Mouse (Mus musculus) heart, postnatal 10 days (tissue): ENCODE data around the gene Prkag1. TPM values are rescaled to one million over a fixed set of nuclear protein-coding genes. Genes with fewer than 3 reads are reported as not detected.

Experiments used
- DNase-seq, 2 experiments: peaks; one replicate each; pipeline ENCODE4 v3.0.0; 2021
- intact Hi-C: fragments of 180-260 bp; cut with DNase I; formaldehyde crosslinking; loops from one replicate; pipeline ENCODE4 v1.15.1; 2025
- total RNA-seq, 2 experiments: library from RNA; stranded (reverse); gene quantifications; 2 replicates each; pipeline ENCODE4 v1.2.3; 2021

Gene Prkag1
- total RNA-seq, 2 experiments from 2014 or later, result 93.7 to 94.3 TPM

DNA sequence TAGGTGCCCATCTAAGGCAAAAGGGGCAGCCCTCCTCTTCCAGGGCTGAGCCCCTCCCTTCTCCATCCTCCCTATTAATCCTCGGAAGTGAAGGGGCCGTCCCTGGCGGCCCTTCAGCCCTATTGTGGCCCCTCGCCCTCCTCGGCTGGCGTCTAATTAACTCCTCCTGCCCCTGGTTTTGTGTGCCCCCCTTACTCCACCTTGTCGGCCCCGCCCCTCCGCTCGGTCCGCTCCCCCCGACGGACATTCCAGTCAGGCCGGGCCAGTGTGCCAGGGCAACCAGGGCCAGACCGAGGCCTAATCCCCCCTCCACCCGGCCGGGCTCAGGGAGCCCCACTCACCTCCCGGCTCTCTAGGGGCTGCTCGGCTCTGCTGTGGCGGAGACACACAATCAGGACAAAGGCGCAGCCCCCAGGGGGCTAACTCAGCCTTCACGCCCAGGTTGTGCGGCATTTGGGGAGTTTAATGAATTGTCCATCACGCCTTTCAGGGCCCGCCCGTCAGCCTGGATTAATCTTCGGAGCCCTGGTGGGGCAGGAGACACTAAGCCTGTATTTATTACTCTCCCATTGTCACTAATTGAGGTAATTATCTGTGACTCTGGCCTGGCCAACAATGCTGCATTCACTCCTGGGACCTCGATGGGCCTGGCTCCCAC, 33.4 kb downstream of the Prkag1 start:
- intact Hi-C loops, result no loop called here
- DNase-seq, result no peak

DNA sequence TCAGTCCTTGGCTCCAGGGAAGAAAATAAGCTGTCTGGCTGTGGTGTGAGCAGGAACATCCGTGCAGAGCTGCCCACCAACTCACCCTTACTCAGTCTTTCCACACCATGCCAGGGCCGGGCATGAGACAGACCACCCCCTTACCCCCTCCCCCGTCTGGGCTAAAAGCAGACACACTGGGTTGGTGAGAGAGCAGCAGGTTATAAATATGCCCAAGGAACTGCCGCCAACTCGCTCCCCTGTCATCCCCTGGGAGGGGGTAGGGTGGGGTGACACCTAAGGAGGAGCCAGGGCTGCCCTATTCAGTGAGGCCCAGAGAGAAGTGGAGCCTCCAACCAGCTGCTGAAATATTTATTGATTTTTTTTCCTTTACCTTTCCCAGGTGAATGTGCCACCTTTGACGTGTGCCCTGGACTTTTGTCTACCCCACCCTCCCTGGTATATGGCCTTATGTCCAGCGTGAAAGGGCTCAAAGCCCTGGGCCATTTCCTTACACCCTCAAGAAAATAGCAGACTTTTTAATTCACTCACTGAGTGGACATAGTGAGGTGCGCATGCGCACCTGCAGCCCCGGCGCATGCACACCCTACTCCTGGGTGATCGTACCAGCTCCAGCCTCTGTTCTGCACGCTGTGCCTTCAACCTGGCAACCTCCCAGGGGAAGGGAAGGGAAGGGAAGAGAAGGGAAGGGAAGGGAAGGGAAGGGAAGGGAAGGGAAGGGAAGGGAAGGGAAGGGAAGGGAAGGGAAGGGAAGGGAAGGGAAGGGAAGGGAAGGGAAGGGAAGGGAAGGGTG, 34.3 kb downstream of the Prkag1 start:
- intact Hi-C loops, result no loop called here
- DNase-seq, result peak in 1 of 2 experiments; percentile 52

- no peak for DNase-seq
- intact Hi-C loops, result no loop called here
These were observed 38.1 kb downstream of the Prkag1 start for GRCm38 (mm10) chr15:98793141-98793698.

DNA sequence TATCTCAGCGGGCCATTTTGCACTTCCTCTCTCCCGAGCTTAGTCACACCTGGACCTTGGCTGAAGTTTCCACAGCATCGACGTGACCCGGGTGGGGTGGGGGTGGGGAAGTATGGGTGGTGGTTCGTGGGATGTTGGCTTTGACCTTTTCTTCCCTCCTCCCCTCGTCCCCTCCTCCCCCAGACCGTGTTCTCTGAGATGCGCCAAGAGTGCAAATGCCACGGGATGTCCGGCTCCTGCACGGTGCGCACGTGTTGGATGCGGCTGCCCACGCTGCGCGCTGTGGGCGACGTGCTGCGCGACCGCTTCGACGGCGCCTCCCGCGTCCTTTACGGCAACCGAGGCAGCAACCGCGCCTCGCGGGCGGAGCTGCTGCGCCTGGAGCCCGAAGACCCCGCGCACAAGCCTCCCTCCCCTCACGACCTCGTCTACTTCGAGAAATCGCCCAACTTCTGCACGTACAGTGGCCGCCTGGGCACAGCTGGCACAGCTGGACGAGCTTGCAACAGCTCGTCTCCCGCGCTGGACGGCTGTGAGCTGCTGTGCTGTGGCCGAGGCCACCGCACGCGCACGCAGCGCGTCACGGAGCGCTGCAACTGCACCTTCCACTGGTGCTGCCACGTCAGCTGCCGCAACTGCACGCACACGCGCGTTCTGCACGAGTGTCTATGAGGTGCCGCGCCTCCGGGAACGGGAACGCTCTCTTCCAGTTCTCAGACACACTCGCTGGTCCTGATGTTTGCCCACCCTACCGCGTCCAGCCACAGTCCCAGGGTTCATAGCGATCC, 38.9 kb downstream of the Prkag1 start:
- no peak for DNase-seq
- intact Hi-C loops, result no loop called here

- no peak for DNase-seq
- intact Hi-C loops, result no loop called here
These were observed 39.5 kb downstream of the Prkag1 start for GRCm38 (mm10) chr15:98791771-98792170.

DNA sequence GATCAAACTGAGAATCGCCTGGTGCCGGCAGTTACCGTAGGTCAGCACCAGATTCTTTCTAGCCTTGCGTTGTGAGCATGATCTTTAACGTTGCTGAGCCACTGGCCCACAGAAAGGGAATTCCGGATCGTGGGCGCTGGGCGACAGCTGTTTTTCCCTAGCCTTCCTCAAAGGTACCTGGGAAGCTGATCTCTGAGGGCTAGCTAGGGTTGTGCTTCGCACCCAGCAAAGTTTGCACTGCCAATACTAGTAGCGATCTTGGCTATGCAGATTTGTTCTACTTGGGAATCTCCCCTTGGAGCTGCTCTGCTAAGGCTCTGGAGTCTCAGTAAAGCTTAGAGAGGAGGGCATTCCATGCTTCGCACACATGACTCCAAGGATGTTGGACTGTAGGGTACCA, 40.1 kb downstream of the Prkag1 start:
- intact Hi-C loops, result no loop called here
- DNase-seq, result no peak

DNA sequence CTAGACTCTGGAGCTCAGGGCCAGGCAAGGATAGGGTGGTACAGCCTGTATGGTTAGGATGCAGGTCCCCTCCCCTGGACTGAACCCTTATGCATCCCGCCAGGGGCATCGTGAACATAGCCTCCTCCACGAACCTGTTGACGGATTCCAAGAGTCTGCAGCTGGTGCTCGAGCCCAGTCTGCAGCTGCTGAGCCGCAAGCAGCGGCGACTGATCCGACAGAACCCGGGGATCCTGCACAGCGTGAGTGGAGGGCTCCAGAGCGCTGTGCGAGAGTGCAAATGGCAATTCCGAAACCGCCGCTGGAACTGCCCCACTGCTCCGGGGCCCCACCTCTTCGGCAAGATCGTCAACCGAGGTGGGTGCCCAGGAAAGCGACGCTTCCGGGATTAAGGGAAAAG, 40.6 kb downstream of the Prkag1 start:
- intact Hi-C loops, result no loop called here
- no peak for DNase-seq

GRCm38 (mm10) chr15:98789661-98790535, 41.4 kb downstream of the Prkag1 start, which contains the start of gene Wnt1:
Gene Wnt1 (plus strand): TSS chr15:98789857.
- peak; percentile 65 to 79 for DNase-seq
- intact Hi-C loops, result loop anchor here (10.0 kb wide), 1 partner anchor 85 kb away; the partner anchor contains the start of gene Ccdc65

DNA sequence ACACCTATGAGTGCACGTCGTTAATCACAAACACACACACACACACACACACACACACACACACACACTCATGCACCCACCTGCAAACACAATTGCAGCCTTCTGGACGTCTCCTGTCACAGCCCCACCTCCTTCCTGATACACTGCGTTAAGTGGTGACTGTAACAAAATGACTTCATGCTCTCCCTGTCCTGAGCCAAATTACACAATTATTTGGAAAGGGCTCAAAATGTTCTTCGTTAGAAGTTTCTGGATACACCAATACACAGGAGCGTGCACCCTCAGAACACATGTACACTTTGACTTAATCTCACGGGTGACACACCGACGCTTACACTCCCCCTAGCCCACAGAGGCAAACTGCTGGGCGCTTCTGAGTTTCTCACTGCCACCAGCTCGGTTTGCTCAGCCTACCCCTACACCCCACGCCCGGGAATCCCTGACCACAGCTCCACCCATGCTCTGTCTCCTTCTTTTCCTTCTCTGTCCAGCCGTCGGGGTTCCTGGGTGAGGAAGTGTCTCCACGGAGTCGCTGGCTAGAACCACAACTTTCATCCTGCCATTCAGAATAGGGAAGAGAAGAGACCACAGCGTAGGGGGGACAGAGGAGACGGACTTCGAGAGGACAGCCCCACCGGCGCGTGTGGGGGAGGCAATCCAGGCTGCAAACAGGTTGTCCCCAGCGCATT, 42.2 kb downstream of the Prkag1 start:
- intact Hi-C loops, result loop anchor here (10.0 kb wide), 1 partner anchor 84 kb away; the partner anchor contains the start of gene Ccdc65
- peak in 1 of 2 experiments; percentile 12 for DNase-seq

DNA sequence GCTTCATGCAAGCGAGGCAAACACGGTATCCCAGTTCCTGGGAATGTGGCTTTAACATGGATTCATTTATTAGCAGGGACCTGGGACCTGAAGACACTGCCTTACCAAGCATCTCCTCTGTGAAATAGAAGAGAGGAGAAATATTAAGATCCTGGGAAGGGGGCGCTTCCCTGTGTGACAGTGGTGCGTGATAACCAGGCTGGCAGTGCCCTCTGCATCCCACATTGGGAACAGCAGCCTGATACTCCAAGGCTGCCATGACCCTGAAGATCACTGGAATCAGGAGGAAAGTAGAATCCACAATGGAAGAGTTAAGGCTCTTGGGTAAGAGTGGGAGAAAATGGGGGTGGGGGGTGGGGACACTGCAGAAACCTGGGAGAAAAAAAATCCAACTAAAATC, 43.4 kb downstream of the Prkag1 start:
- intact Hi-C loops, result loop anchor here (10.0 kb wide), 1 partner anchor 83 kb away; the partner anchor contains the start of gene Ccdc65
- no peak for DNase-seq

- intact Hi-C loops, result loop anchor here (10.0 kb wide), 1 partner anchor 81 kb away; the partner anchor contains the start of gene Ccdc65
- no peak for DNase-seq
These were observed 45.6 kb downstream of the Prkag1 start for GRCm38 (mm10) chr15:98785744-98786143.

- intact Hi-C loops, result loop anchor here (10.0 kb wide), 1 partner anchor 76 kb away; the partner anchor contains the start of gene Ccdc65
- DNase-seq, result no peak
These were observed 50.2 kb downstream of the Prkag1 start for GRCm38 (mm10) chr15:98781166-98781565.

DNA sequence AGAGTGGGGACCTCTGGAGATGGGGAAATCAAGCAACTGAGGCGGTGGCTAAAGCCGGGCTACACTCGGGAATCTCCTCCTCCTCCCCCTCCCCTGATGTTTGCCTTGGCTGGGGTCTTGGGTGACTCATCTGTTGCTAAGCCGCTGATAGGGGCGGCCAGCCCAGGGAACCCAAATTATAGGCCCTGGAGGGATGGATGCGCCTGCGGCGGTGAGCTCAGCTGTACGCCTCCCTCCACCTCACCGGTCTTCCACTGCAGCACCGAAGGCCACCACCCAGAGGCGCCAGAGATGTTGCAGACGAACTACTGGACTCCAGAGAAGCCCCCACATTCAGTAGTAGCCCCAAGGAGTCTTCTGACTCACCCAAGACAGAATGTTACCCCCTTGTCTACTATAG, 50.7 kb downstream of the Prkag1 start:
- intact Hi-C loops, result loop anchor here (10.0 kb wide), 1 partner anchor 76 kb away; the partner anchor contains the start of gene Ccdc65
- DNase-seq, result peak; percentile 63 to 68

DNA sequence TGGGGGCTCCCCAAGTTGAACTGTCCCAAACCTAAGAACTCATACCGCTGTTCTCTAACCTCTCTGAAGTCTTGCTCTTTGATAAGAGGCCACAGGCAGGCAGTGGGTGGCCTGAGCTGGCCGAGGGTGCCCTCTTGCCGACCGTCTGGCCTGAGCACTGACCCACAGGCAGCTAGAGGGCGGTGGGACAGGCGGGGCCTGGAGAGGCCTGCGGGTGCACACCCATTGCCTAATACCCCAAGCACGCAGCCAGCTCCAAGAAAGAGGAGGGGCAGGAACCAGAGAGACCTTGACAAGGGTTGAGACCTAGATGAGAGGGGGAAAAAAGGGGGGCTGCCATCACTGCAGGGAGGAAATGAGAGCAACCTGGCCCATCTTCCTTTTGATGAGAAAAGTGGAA, 51.2 kb downstream of the Prkag1 start:
- intact Hi-C loops, result loop anchor here (10.0 kb wide), 1 partner anchor 75 kb away; the partner anchor contains the start of gene Ccdc65
- peak; percentile 38 to 50 for DNase-seq

- DNase-seq, result no peak
- intact Hi-C loops, result no loop called here
These were observed 52.5 kb downstream of the Prkag1 start for GRCm38 (mm10) chr15:98778806-98779205.

- DNase-seq, result no peak
- intact Hi-C loops, result no loop called here
These were observed 53.0 kb downstream of the Prkag1 start for GRCm38 (mm10) chr15:98778191-98778770.

DNA sequence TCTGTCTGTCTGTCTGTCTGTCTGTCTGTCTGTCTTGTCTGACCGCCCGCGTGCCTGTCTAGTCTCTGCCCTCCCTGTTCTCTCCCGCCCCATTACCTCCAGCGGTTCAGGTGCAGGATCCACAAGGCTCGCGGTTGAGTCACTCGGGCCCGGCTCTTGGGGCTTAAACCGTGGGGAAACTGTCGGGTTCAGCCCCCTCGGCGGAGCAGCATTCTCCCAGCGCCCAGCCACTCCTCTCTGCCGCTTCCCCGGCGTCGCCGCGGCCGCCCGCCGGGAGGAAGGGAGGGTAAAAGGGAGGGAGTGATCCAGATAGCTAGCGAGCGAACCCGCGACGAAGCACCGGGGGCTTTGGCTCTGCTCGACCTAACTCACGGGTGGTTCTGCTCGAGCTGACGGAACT, 53.6 kb downstream of the Prkag1 start, which contains the start of gene Wnt10b:
TSS of gene Wnt10b (minus strand) at position 389 of the 400 bp plus-strand sequence.
- no peak for DNase-seq
- intact Hi-C loops, result no loop called here

- DNase-seq, result no peak
- intact Hi-C loops, result no loop called here
These were observed 54.2 kb downstream of the Prkag1 start for GRCm38 (mm10) chr15:98777005-98777616.
